Mouse (Mus musculus) T-helper 2 cell (primary cell): Measurements from ENCODE around the gene Rbm20.
"Not testable (repeated sequence)": the region's sequence is repeated elsewhere in the genome, so short reads cannot be mapped to it uniquely, and the experiment has no call there.

ENCODE experiments used
- in situ Hi-C: fragments of 300-600 bp; cut with MboI, MseI; formaldehyde crosslinking; loops from one replicate; pipeline ENCODE4 v1.15.1; 2025; ENCODE audit warnings: high pct_unique_total_duplicates

Gene Rbm20

DNA sequence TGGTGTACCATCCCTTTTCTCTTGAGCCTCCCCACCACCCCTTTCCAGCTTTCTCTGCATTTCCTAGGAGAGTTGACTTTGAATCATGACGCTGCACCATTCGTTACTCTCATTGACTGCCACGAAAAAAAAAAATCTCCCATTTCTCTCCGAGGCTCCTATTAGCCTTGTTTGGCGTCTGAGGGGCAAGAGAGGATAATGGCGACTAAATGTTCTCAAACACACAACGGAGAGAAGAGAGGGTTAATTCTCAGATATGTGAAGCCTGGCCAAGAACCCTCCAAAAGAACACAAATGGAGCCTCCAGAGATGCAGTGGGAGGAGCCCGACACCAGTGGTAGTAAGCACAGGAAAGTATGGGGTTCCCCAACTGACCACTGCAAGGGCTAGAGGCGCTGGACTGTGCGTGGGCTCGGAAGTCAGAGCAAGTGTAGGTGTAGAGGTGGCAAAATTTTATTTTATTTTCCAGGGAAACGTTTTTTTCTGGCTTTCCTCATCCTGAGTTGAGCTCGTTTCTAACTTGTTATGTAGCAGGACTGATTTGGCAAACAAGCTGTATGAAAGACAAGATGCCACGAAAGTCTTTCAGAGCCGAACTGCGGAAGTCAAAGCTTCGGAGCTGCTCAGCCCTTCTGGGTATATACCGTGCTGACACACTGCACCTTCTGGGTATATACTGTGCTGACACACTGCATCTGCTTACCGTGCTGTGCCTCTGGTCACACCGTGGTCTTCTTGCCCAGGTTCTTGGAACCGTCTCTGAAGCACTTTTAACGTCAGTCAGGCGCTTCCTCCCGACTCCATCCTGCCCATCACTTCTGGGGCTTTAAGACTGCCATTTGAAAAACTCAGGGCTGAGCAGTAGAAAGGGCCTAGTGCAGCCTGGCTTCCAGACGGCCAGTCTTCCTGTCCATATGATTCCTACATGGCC is 222.1 kb downstream of the Rbm20 start:
- in situ Hi-C loops = no loop called here

- in situ Hi-C loops = no loop called here
Observed at GRCm38 (mm10) chr19:53899941-53900610, 223.0 kb downstream of the Rbm20 start.

DNA sequence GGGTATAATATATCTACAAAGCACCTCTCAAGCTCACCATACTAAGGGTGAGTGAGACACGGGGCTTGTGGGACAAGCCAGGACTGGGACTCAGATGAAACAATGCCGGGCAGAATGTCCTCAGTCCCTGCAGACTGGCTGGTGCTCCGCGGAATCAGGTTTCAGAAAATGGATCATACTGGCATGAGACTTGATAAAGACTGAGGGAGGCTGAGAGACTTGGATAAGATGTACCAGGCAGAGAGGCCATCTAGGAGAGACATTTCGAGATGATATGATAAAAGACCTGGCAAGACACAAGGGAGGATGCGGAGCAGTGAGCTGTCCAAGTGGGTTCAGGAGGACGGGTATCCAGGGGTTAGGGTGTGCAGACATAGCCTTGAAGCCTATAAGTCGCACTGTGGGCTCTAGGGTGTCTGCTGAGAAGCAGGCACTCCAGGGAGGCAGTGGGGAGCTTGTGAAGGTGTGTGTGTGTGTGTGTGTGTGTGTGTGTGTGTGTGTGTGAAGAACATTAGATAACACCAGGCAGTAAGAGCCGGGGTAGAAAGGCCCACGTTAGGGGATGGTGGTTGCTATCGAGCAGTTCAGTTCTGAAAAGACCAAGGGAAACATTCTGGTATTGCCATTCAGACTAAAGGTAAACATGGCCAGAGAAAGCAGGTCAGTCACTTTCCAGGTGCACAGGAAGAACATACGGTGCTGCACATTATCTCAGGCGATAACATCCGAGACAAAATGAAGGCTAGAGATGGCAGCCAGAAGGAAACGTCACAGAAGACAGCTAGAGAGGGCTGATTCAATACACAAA is 225.0 kb downstream of the Rbm20 start:
- in situ Hi-C loops = no loop called here

GRCm38 (mm10) chr19:53902739-53903487 is 225.8 kb downstream of the Rbm20 start:
- in situ Hi-C loops = no loop called here

- in situ Hi-C loops = no loop called here
Observed at GRCm38 (mm10) chr19:53903507-53904321, 226.6 kb downstream of the Rbm20 start.

- in situ Hi-C loops = no loop called here
Observed at GRCm38 (mm10) chr19:53904833-53905480, 227.9 kb downstream of the Rbm20 start.

- in situ Hi-C loops = no loop called here
Observed at GRCm38 (mm10) chr19:53906033-53906702, 229.1 kb downstream of the Rbm20 start.

GRCm38 (mm10) chr19:53906703-53907070 is 229.6 kb downstream of the Rbm20 start:
- in situ Hi-C loops = not testable (repeated sequence)

DNA sequence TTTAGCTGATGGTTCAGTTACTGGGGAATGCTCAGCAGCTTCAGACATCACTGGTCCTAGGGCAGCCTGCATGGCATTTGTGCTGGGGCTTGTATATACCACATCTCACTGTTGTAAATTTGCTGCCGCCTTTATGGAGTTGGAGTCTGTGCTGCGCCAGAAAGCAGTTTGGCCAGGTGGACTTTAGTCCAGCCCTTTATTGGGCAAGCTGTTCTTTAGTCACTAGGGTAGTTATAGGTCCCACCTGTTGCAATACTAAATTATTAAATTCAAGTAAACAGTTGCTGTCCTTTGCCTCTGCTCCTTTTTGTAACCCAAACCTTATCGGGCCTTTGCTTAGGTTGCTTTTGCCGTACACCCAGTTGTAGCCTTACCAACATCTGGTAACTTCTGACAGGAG is 237.8 kb downstream of the Rbm20 start:
- in situ Hi-C loops = loop anchor here (5.0 kb wide), 1 partner anchor 68 kb away; no protein-coding TSS in a partner anchor
